Mouse (Mus musculus) kidney, adult 2 months (tissue): ENCODE results near the gene Mib2. TPM values are rescaled to one million over a fixed set of nuclear protein-coding genes. Genes with fewer than 3 reads are reported as not detected.
A peak's percentile ranks its signal among the peaks of the same experiment; 100 is the strongest.

Experiments used
- DNase-seq: peaks from one replicate; pipeline ENCODE4 v3.0.0; 2021
- H3K27ac ChIP-seq: fragments of 200-500 bp; 2 replicates; pipeline ENCODE4 v1.5.1; 2012; ENCODE audit warnings: low read depth, low read length, control low read depth, inconsistent platforms; ENCODE audit not compliant: insufficient read depth
- H3K27me3 ChIP-seq: fragments of 200-500 bp; replicated peaks from 2 replicates; pipeline ENCODE4 v1.6.1; 2012; ENCODE audit warnings: mild to moderate bottlenecking, moderate library complexity, low read length, inconsistent platforms; ENCODE audit not compliant: control insufficient read depth, insufficient read depth
- H3K36me3 ChIP-seq: fragments of 200-500 bp; 2 replicates; pipeline ENCODE4 v1.6.1; 2012; ENCODE audit warnings: mild to moderate bottlenecking, moderate library complexity, low read length, inconsistent platforms; ENCODE audit not compliant: control insufficient read depth, insufficient read depth
- H3K4me1 ChIP-seq: fragments of 200-500 bp; 2 replicates; pipeline ENCODE4 v1.6.1; 2011; ENCODE audit warnings: low read length; ENCODE audit not compliant: control insufficient read depth, insufficient read depth
- H3K4me3 ChIP-seq: fragments of 200-500 bp; 2 replicates; pipeline ENCODE4 v1.5.1; 2011; ENCODE audit warnings: mild to moderate bottlenecking, low read depth, low read length, control low read depth; ENCODE audit not compliant: insufficient read depth
- CTCF ChIP-seq: fragments of 200-500 bp; conservative IDR thresholded peaks from 2 replicates; pipeline ENCODE4 v1.5.1; 2011; ENCODE audit warnings: low read depth, mild to moderate bottlenecking, control low read depth, low read length, moderate library complexity, mixed read lengths; ENCODE audit not compliant: insufficient read depth, insufficient read length
- POLR2A ChIP-seq: fragments of 200-500 bp; IDR thresholded peaks from one replicate; pipeline ENCODE4 v1.6.1; 2011; ENCODE audit warnings: low read depth, low read length, control low read depth
- WGBS: fragments of 180-500 bp; shearing (Covaris S2); methylation state at CpG from one replicate; pipeline ENCODE4 v1.1.7; 2018; 5-methylcytosine and 5-hydroxymethylcytosine counted together
- polyA plus RNA-seq: library from polyadenylated mRNA; depleted of rRNA; stranded (reverse); fragments of >200 nt; gene quantifications from 2 replicates; pipeline ENCODE4 v1.2.3, GENCODE M21; 2012

Gene Mib2
- polyA plus RNA-seq, 1 experiment: 57.7 TPM

DNA sequence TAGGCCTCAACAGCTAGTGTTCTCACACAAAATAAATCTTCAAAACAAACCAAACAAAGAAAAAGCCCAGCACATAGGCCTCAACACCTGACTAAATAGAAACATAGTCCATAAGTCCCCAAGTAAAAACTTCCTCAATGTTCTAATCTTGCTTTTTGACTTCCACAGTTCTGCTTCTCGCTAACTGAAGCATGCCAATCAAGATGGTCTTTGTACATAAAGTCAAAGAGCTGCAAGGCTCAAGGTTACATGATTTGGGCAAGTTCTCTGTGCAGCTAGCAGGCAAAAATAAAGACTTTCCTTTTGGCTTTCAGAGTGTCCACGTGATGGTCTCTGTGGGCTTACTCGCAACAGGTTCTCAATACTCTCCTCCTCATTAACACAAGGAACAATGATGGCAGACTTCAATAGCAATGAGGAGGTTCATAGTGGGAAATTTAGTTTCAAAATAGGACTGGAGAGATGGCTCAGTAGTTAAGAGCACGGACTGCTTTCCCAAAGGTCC lies 34.5 kb upstream of the Mib2 start:
- Histone ChIP-seq H3K36me3 (no peaks in the 10 kb centered on the region), H3K27me3 (no peaks in the 10 kb centered on the region), H3K4me3 (no peak overlapping the region), H3K27ac (no peak overlapping the region), H3K4me1 (no peaks in the 10 kb centered on the region; the same call in 1 of the 2 replicates)
- 98% methylated on average over 4 of the region's 4 CpGs for WGBS
- DNase-seq: no peak
- TF ChIP-seq CTCF (no peak), POLR2A (no peak)

GRCm38 (mm10) chr4:155700425-155700824 lies 31.4 kb upstream of the Mib2 start:
- no peaks in the 10 kb centered on the region for H3K36me3 ChIP-seq
- H3K27ac ChIP-seq: no peak overlapping the region
- H3K4me1 ChIP-seq: no peaks in the 10 kb centered on the region
- H3K27me3 ChIP-seq: no peaks in the 10 kb centered on the region
- H3K4me3 ChIP-seq: no peak overlapping the region
- DNase-seq: no peak
- TF ChIP-seq POLR2A (no peak), CTCF (peak; percentile 34; the same call in 1 of the 2 replicates)

- H3K4me3 ChIP-seq: no peak overlapping the region
- no peaks in the 10 kb centered on the region for H3K36me3 ChIP-seq
- no peaks in the 10 kb centered on the region for H3K4me1 ChIP-seq
- TF ChIP-seq POLR2A (no peak), CTCF (no peak)
- DNase-seq: no peak
- WGBS: 71% methylated on average over 16 of the region's 16 CpGs
- H3K27ac ChIP-seq: no peak overlapping the region
- H3K27me3 ChIP-seq: no peaks in the 10 kb centered on the region
Measured at GRCm38 (mm10) chr4:155696261-155697255, 27.6 kb upstream of the Mib2 start.

GRCm38 (mm10) chr4:155695531-155696062 lies 26.6 kb upstream of the Mib2 start:
- H3K27me3 ChIP-seq: no peaks in the 10 kb centered on the region
- no peak for TF ChIP-seq POLR2A
- DNase-seq: no peak
- H3K27ac ChIP-seq: no peak overlapping the region
- H3K36me3 ChIP-seq: no peaks in the 10 kb centered on the region
- no peaks in the 10 kb centered on the region for H3K4me1 ChIP-seq
- WGBS: 80% methylated on average over 4 of the region's 4 CpGs
- no peak overlapping the region for H3K4me3 ChIP-seq

DNA sequence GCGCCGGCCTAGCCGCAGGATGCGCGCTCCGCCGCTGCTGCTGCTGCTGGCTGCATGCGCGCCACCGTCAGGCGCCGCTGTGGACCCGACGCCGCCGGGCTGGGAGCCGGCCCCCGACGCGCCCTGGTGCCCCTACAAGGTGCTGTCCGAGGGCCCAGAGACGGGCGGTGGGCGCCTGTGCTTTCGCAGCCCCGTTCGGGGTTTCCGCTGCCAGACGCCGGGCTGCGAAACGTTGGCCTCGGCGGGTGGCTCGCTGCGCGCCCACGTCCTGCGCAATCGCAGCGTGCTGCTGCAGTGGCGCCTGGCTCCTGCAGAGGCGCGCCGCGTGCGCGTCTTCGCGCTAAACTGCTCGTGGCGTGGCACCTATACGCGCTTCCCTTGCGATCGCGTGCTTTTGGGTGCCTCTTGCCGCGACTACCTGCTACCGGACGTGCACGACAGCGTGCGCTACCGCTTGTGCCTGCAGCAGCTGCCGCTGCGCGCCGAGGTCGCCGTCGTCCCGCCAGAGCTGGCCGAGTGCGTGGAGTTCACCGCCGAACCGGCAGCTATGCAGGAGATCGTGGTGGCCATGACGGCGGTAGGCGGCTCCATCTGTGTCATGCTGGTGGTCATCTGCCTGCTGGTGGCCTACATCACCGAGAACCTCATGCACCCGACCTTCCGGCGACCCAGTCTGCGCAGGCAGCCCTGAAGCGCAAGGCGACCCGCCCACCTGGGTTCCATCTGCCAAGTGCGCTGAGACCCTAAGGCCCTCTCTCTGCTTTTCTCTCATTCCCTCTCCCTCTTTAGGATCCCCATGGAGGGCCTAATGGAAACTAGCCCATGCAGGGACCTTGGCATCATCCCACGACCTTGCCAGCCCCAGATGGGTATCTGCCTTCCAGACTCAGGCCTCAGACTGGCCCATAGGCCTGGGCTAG lies 25.7 kb upstream of the Mib2 start:
- H3K36me3 ChIP-seq: no peaks in the 10 kb centered on the region
- TF ChIP-seq CTCF: no peak
- no peak for TF ChIP-seq POLR2A
- H3K4me1 ChIP-seq: no peaks in the 10 kb centered on the region
- H3K27me3 ChIP-seq: no peaks in the 10 kb centered on the region
- H3K27ac ChIP-seq: no peak overlapping the region
- H3K4me3 ChIP-seq: peak overlapping the region; percentile 61
- peak; percentile 55 for DNase-seq
- 3% methylated on average over 92 of the region's 92 CpGs for WGBS

- Histone ChIP-seq H3K27me3 (no peaks in the 10 kb centered on the region), H3K4me1 (no peaks in the 10 kb centered on the region), H3K27ac (no peak within 1 kb of the TSS), H3K4me3 (peak within 1 kb of the TSS; percentile 61), H3K36me3 (no peaks in the 10 kb centered on the region)
- peak; percentile 50 for DNase-seq
- WGBS: 1% methylated on average over 43 of the region's 47 CpGs
- no peak for TF ChIP-seq CTCF
- no peak for TF ChIP-seq POLR2A
Measured at GRCm38 (mm10) chr4:155694111-155694481, 25.1 kb upstream of the Mib2 start, which contains the start of gene Fndc10. Fndc10 (plus strand) TSS chr4:155694342.

DNA sequence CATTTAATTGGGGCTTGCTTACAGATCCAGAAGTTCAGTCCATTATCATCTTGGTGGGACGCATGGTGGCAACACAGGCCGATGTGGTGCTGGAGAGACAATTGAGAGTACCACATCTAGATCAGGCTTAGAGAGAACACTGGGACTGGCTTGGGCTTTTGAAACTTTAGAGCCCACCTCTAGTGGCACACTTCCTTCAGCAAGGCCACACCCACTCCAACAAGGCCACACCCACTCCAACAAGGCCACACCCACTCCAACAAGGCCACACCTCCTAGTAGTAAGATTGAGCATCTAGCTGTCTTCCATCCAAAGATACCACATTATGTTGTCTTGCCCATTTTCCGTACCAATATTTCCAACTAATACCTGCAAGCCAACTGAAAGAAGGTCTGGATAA lies 23.4 kb upstream of the Mib2 start:
- no peak for DNase-seq
- Histone ChIP-seq H3K27me3 (no peaks in the 10 kb centered on the region), H3K4me3 (no peak overlapping the region), H3K36me3 (no peaks in the 10 kb centered on the region), H3K4me1 (no peaks in the 10 kb centered on the region), H3K27ac (no peak overlapping the region)
- 95% methylated on average over 3 of the region's 3 CpGs for WGBS
- TF ChIP-seq POLR2A (no peak), CTCF (no peak)
